Mouse (Mus musculus) embryonic facial prominence, embryonic 13.5 days (tissue): Measurements from ENCODE around the gene Catsperd. TPM values are rescaled to one million over a fixed set of nuclear protein-coding genes. Genes with fewer than 3 reads are reported as not detected.
"Not testable (repeated sequence)": the region's sequence is repeated elsewhere in the genome, so short reads cannot be mapped to it uniquely, and the experiment has no call there.

Source experiments
- ATAC-seq: fragments of 200-750 bp; cut with Nextera tagmentation; 2 replicates; pipeline ENCODE4 v1.8.0; 2017; ENCODE audit warnings: low read depth; ENCODE audit not compliant: insufficient number of reproducible peaks, insufficient read depth, low FRiP score, low TSS enrichment
- H3K27ac ChIP-seq: fragments of 300-500 bp; sonication (generic); 2 replicates; pipeline ENCODE4 v1.5.1; 2015; ENCODE audit warnings: moderate library complexity, mild to moderate bottlenecking, inconsistent platforms
- H3K27me3 ChIP-seq: fragments of 300-500 bp; sonication (generic); 2 replicates; pipeline ENCODE4 v1.6.1; 2015; ENCODE audit warnings: mild to moderate bottlenecking, inconsistent platforms
- H3K36me3 ChIP-seq: fragments of 300-500 bp; sonication (generic); 2 replicates; pipeline ENCODE4 v1.6.1; 2015; ENCODE audit warnings: mild to moderate bottlenecking, inconsistent platforms
- H3K4me1 ChIP-seq: fragments of 300-500 bp; sonication (generic); 2 replicates; pipeline ENCODE4 v1.6.1; 2015; ENCODE audit warnings: inconsistent platforms
- H3K4me2 ChIP-seq: fragments of 300-500 bp; sonication (generic); 2 replicates; pipeline ENCODE4 v1.6.1; 2015; ENCODE audit warnings: moderate library complexity, mild to moderate bottlenecking, inconsistent platforms
- H3K4me3 ChIP-seq: fragments of 300-500 bp; sonication (generic); 2 replicates; pipeline ENCODE4 v1.5.1; 2015; ENCODE audit warnings: mild to moderate bottlenecking, inconsistent platforms
- H3K9ac ChIP-seq: fragments of 300-500 bp; sonication (generic); 2 replicates; pipeline ENCODE4 v1.6.1; 2015; ENCODE audit warnings: mild to moderate bottlenecking, inconsistent platforms
- H3K9me3 ChIP-seq: fragments of 300-500 bp; sonication (generic); 2 replicates; pipeline ENCODE4 v1.6.1; 2016; ENCODE audit warnings: inconsistent platforms
- WGBS: fragments of 180-500 bp; shearing (Covaris S2); methylation state at CpG from one replicate; pipeline ENCODE4 v1.1.7; 2015; ENCODE audit warnings: mixed read lengths; 5-methylcytosine and 5-hydroxymethylcytosine counted together
- polyA plus RNA-seq: library from polyadenylated mRNA; unstranded; fragments of >200 nt; fragmentation: Nextera tagmentation; extraction: Ambion mirVana; gene quantifications from 2 replicates; pipeline ENCODE4 v1.2.1, GENCODE M21; 2015

Gene Catsperd
- polyA plus RNA-seq, 1 experiment from 2014 or later, result 0.66 TPM

- peak within 1 kb of the TSS; percentile 62 for H3K4me3 ChIP-seq
- peak within 1 kb of the TSS; percentile 89 for H3K4me2 ChIP-seq
- H3K36me3 ChIP-seq, result peaks cover 43% of the 10 kb centered on the region
- H3K27ac ChIP-seq, result peak within 1 kb of the TSS; percentile 94
- no peaks in the 10 kb centered on the region for H3K9me3 ChIP-seq
- ATAC-seq, result peak; percentile 34
- no peaks in the 10 kb centered on the region for H3K27me3 ChIP-seq
- under 1% methylated on average over 52 of the region's 52 CpGs for WGBS
- H3K4me1 ChIP-seq, result peaks cover 31% of the 10 kb centered on the region
- H3K9ac ChIP-seq, result peak within 1 kb of the TSS; percentile 88
These were observed 14.6 kb upstream of the Catsperd start, which contains the start of gene Rpl36 for GRCm38 (mm10) chr17:56613236-56613844. Rpl36 (plus strand) TSS chr17:56613416.

- not testable (repeated sequence) for ATAC-seq, H3K9me3 ChIP-seq, H3K27me3 ChIP-seq
- Histone ChIP-seq H3K4me2 (peak overlapping the region; percentile 89), H3K4me1 (peaks cover 25% of the 10 kb centered on the region), H3K4me3 (peak overlapping the region; percentile 62), H3K27ac (peak overlapping the region; percentile 94), H3K36me3 (peaks cover 48% of the 10 kb centered on the region), H3K9ac (peak overlapping the region; percentile 88)
- under 1% methylated on average over 26 of the region's 26 CpGs for WGBS
These were observed 14.1 kb upstream of the Catsperd start for GRCm38 (mm10) chr17:56613893-56614292.

- H3K27ac ChIP-seq, result 0 out of 2 replicates have a peak overlapping the region, but pooled peaks have one; percentile 94
- WGBS, result 28% methylated on average over 14 of the region's 14 CpGs
- H3K4me3 ChIP-seq, result peak overlapping the region; percentile 62
- H3K9me3 ChIP-seq, result no peaks in the 10 kb centered on the region
- ATAC-seq, result no peak
- peak overlapping the region; percentile 89 for H3K4me2 ChIP-seq
- H3K36me3 ChIP-seq, result peaks cover 55% of the 10 kb centered on the region
- H3K27me3 ChIP-seq, result no peaks in the 10 kb centered on the region
- peak overlapping the region; percentile 88 for H3K9ac ChIP-seq
- H3K4me1 ChIP-seq, result peaks cover 25% of the 10 kb centered on the region
These were observed 13.4 kb upstream of the Catsperd start for GRCm38 (mm10) chr17:56614391-56615135.

- Histone ChIP-seq H3K27me3 (no peaks in the 10 kb centered on the region), H3K27ac (no peak overlapping the region), H3K36me3 (peaks cover 62% of the 10 kb centered on the region), H3K9me3 (no peaks in the 10 kb centered on the region), H3K4me2 (peak overlapping the region; percentile 89), H3K4me3 (peak overlapping the region; percentile 62; the same call in 1 of the 2 replicates), H3K9ac (peak overlapping the region; percentile 88), H3K4me1 (peaks cover 23% of the 10 kb centered on the region)
- no peak for ATAC-seq
- WGBS, result 89% methylated on average over 11 of the region's 11 CpGs
These were observed 12.7 kb upstream of the Catsperd start for GRCm38 (mm10) chr17:56615136-56615784.

GRCm38 (mm10) chr17:56615792-56616191 lies 12.2 kb upstream of the Catsperd start:
- 86% methylated on average over 4 of the region's 4 CpGs for whole genome bisulfite sequencing
- no peak overlapping the region for H3K27ac ChIP-seq
- H3K36me3 ChIP-seq, result peaks cover 67% of the 10 kb centered on the region
- no peak overlapping the region for H3K4me3 ChIP-seq
- H3K27me3 ChIP-seq, result no peaks in the 10 kb centered on the region
- ATAC-seq, result no peak
- H3K9ac ChIP-seq, result no peak overlapping the region
- H3K4me1 ChIP-seq, result peaks cover 21% of the 10 kb centered on the region
- 0 out of 2 replicates have a peak overlapping the region, but pooled peaks have one; percentile 89 for H3K4me2 ChIP-seq
- H3K9me3 ChIP-seq, result no peaks in the 10 kb centered on the region

- 79% methylated on average over 3 of the region's 3 CpGs for WGBS
- Histone ChIP-seq H3K4me1 (peaks cover 21% of the 10 kb centered on the region), H3K4me2 (no peak overlapping the region), H3K9me3 (no peaks in the 10 kb centered on the region), H3K27me3 (no peaks in the 10 kb centered on the region), H3K27ac (no peak overlapping the region), H3K36me3 (peaks cover 74% of the 10 kb centered on the region), H3K9ac (no peak overlapping the region), H3K4me3 (no peak overlapping the region)
- no peak for ATAC-seq
These were observed 11.2 kb upstream of the Catsperd start for GRCm38 (mm10) chr17:56616725-56617124.

GRCm38 (mm10) chr17:56617628-56618027 lies 10.3 kb upstream of the Catsperd start:
- ATAC-seq, result no peak
- Histone ChIP-seq H3K4me2 (no peak overlapping the region), H3K4me3 (no peak overlapping the region), H3K27me3 (no peaks in the 10 kb centered on the region), H3K9ac (no peak overlapping the region), H3K27ac (no peak overlapping the region), H3K9me3 (no peaks in the 10 kb centered on the region), H3K36me3 (peaks cover 83% of the 10 kb centered on the region), H3K4me1 (peaks cover 16% of the 10 kb centered on the region)
- WGBS, result 88% methylated on average over 8 of the region's 8 CpGs

- Histone ChIP-seq H3K36me3 (peaks cover 35% of the 10 kb centered on the region), H3K4me2 (peak overlapping the region; percentile 96), H3K4me1 (peaks cover 27% of the 10 kb centered on the region), H3K9me3 (no peaks in the 10 kb centered on the region), H3K4me3 (peak overlapping the region; percentile 79), H3K27ac (no peak overlapping the region), H3K27me3 (no peaks in the 10 kb centered on the region), H3K9ac (0 out of 2 replicates have a peak overlapping the region, but pooled peaks have one; percentile 37)
- ATAC-seq, result no peak
- WGBS, result 81% methylated on average over 3 of the region's 3 CpGs
These were observed 2.4 kb upstream of the Catsperd start for GRCm38 (mm10) chr17:56625495-56625894.

- Histone ChIP-seq H3K36me3 (peaks cover 28% of the 10 kb centered on the region), H3K27ac (peak overlapping the region; percentile 65; the same call in 1 of the 2 replicates), H3K4me3 (peak overlapping the region; percentile 79), H3K9ac (peak overlapping the region; percentile 93), H3K4me2 (peak overlapping the region; percentile 96), H3K9me3 (no peaks in the 10 kb centered on the region), H3K4me1 (peaks cover 27% of the 10 kb centered on the region), H3K27me3 (no peaks in the 10 kb centered on the region)
- ATAC-seq, result no peak
- under 1% methylated on average over 32 of the region's 32 CpGs for WGBS
These were observed 1.7 kb upstream of the Catsperd start for GRCm38 (mm10) chr17:56626260-56626659.

- WGBS, result under 1% methylated on average over 46 of the region's 51 CpGs
- H3K4me3 ChIP-seq, result peak within 1 kb of the TSS; percentile 79
- ATAC-seq, result peak; percentile 90
- H3K27me3 ChIP-seq, result no peaks in the 10 kb centered on the region
- peaks cover 23% of the 10 kb centered on the region for H3K36me3 ChIP-seq
- H3K27ac ChIP-seq, result peak within 1 kb of the TSS; percentile 82
- peaks cover 27% of the 10 kb centered on the region for H3K4me1 ChIP-seq
- peak within 1 kb of the TSS; percentile 93 for H3K9ac ChIP-seq
- no peaks in the 10 kb centered on the region for H3K9me3 ChIP-seq
- H3K4me2 ChIP-seq, result peak within 1 kb of the TSS; percentile 96
These were observed 1.0 kb upstream of the Catsperd start, which contains the start of gene Lonp1 for GRCm38 (mm10) chr17:56626754-56627470. Lonp1 (minus strand) TSS chr17:56626887.
